Mouse (Mus musculus): ENCODE results near the gene Gm10647.
"Not testable (repeated sequence)": the region's sequence is repeated elsewhere in the genome, so short reads cannot be mapped to it uniquely, and the experiment has no call there.

The Gm10647 gene

DNA sequence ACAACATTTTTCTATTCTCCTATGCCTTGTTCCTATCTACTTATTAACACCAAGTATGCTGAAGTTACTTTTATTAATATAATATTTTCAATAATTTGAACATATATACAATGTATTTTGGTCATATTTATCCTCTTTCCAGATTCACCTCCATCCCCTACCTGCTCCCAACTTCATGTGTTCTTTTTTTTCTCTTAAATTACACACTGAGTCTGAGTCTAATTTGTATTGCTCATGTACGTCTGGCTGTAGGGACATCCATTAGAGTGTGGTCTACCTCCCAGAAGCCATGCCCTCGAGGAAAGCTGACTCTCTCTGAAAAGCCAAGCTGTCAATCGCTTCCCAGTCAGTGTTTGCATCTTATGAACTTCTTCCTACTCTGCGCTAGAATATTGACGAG is at the start of gene Gm10647:
Gene Gm10647 (plus strand): TSS at position 301 of the 400 bp plus-strand sequence.
- in situ Hi-C loops (cut with MseI, MboI): loop anchor here in 1 of 2 experiments (10.0 kb wide), 1 partner anchor 152 kb away; no protein-coding TSS in a partner anchor

DNA sequence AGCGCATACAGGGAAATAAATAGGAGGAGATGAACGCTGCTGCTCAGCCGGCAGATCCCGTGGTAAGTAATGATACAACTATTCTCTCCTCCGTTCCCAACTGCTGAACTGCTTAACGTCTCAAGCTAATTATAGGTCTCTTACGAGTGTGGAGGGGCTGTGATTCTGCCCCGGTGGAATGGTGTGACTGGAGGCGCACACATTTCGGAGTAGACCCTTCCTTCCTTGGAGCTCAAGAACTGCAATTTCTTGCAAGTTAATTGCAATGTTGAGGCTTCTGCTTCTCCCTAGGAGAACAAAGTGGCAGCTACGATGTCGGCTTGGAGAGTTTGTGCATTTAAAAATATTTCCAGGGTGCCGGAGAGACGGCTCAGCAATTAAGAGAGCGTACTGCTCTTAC is 48.4 kb upstream of the Gm10647 start:
- in situ Hi-C loops (cut with MseI, MboI): no loop called here

DNA sequence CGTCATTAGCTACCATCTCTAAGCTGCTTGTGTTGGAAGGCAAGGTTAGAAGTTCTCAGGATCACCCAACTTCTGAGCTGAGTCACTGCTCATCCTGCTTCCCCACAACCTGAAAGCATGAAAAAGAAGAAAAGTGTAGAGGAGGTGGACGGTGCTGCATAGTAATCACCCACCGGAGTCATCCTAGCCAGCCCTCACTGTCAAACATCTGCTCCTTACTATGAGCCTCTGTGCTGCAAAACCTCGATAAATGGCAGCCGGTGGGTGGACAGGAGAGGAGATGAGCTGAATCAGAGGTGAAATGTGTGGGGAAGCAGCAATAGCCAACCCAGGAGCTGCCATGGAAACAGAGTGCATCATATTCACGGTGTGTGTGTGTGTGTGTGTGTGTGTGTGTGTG is 44.0 kb upstream of the Gm10647 start:
- in situ Hi-C loops (cut with MseI, MboI): no loop called here

DNA sequence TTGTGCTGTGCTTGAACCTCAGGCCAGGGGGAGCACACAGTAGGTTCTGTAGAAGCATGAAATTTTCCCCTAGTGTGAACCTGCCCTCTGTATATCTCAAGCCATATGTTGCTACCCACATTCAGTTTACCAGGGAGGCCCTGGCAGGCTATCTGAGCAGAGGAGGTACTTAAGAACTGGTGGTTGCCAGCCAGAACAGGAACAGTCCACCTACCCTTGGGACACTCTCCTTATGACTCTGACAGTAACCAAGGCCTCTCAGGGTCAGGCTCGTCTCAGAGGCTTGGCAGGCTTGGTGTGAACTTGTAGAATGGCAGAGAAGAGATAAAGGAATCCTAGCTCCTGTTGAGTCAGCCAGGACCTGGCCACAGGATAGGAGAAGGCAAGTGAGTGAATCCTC is 35.8 kb upstream of the Gm10647 start:
- in situ Hi-C loops (cut with MseI, MboI): no loop called here

DNA sequence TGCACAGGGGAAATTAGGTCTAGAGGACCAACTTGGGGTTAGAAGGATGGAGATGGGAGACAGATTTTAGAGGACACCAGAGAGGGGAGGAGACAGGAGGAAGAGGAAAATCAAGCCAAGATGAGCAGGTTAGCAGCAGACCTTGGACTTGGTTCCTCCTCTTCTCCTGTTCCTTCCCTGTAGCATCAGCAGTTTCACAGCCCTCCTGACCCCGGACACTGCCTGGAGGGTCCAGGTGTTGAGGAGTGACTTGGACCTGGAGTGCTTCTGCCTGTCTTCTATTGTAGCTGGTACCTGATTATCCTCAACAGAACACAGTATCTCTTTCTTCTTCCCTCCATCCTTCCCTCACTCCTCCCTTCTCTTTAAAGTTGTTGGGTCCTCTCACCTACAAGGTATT is 28.1 kb upstream of the Gm10647 start:
- in situ Hi-C loops (cut with MseI, MboI): no loop called here

DNA sequence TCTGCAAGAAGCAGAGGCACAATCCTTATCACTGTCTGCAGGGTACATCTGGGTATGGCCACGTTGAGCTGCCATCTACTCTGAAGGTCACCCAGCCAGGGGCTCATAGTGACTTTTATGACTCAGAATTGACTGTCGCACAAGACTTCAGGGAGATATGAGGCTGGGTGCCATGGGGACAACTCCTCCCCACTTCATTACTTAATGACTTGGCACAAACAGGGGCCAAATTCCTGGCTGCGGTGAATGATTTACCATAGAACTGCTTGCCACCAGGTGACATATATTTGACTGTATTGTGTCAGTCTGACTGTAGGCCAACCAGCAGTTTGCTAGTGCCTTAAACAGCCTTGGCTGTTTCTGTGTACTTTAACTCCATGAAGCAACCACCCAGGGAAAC is 27.6 kb upstream of the Gm10647 start:
- in situ Hi-C loops (cut with MseI, MboI): no loop called here

DNA sequence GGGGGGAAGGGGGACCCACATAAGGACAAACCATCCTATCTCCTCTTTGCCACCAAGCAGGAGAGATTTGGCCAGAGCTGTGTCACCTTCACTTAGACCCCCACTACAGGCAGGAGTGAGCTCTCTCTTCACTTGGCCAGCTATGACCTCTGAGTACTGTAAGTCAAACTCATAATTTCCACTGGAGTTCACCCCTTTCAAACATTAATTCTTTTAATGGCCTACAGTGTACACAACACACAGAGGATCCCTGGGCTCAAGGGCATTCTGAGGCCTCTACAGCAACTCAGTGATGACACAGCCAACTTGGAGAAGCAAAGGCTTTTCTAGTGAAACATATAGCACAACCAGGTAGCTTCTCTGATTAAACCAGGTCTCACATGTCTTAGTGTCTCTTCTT is 26.1 kb upstream of the Gm10647 start:
- in situ Hi-C loops (cut with MseI, MboI): no loop called here

DNA sequence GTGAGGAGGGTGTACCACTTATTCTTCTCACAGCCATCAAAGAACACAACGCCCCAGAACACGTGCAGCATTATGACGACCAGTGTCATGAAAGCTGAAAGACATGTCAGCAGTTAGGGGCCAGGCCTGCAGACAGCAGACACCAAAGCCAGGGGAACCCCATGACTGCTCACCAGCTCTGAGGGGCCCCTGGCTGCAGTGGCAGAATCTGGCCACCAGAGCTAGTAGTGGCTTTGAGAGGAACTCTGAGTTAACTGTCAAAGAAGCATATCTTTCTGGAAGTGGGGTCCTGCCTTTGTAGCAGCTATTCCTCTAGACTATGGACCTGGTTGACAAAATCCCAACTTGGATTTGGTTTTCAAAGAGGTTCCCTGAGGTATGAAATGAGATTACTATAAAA is 12.3 kb upstream of the Gm10647 start:
- in situ Hi-C loops (cut with MseI, MboI): not testable (repeated sequence)

DNA sequence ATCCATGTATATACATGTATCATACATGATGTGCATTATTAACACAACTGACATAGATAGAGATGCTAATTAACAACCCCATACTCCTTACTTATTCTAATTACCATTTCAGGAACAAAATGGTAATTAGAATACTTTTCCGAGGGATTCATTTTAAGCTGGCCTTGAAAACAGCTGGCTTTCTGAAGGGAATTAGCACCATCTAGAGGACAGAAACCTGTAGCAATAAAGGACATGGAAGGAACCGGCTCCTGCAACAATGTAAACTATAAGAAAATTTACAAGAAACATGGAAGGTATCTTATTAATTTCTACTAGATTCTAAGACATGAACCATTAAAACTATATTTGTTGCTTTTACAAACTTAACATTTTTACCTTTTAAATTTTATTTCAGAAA is 9.0 kb upstream of the Gm10647 start:
- in situ Hi-C loops (cut with MseI, MboI): loop anchor here in 1 of 2 experiments (5.0 kb wide), 1 partner anchor 141 kb away; no protein-coding TSS in a partner anchor

DNA sequence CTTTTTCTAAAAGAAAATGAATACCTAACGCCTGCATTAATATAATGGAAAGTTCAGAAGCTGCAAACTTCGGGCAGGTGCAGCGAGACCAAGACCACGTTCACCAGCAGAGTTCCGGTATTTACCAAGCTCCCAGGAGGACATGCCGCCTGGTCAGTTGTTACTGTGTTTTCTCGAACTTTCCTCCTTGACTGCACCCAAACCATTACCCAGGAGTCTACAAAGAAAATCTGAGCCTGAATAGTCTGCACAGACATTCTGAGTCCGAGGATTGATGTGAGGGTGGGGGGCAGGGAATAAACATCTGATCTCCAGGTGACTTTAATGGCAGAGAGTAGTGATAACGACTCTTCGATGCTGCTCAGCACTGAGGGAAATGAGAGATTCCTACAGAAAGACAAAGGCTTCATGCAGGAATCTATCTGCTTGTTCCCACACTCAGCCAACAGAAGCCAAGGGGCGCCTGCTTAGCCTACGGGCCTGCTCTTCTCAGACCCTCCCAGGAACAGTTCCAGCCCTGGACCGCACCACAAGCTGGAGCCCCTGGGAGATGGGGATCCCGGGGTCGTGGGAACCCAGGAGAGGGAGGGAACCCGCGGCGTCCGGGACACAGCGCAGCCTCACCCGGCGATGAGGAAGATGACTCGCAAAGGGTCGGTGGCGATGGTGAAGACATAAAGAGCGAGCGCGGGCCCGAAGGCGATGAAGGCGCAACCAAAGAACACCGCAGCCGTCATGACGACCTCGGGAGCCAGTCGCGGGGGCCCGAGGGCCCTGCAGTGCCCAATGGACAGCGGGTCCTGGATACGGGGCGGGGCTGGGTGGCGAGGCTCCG is 2.0 kb upstream of the Gm10647 start:
- in situ Hi-C loops (cut with MseI, MboI): loop anchor here (5.0 to 10.0 kb wide), 2 partner anchors 32 to 150 kb away; no protein-coding TSS in a partner anchor

DNA sequence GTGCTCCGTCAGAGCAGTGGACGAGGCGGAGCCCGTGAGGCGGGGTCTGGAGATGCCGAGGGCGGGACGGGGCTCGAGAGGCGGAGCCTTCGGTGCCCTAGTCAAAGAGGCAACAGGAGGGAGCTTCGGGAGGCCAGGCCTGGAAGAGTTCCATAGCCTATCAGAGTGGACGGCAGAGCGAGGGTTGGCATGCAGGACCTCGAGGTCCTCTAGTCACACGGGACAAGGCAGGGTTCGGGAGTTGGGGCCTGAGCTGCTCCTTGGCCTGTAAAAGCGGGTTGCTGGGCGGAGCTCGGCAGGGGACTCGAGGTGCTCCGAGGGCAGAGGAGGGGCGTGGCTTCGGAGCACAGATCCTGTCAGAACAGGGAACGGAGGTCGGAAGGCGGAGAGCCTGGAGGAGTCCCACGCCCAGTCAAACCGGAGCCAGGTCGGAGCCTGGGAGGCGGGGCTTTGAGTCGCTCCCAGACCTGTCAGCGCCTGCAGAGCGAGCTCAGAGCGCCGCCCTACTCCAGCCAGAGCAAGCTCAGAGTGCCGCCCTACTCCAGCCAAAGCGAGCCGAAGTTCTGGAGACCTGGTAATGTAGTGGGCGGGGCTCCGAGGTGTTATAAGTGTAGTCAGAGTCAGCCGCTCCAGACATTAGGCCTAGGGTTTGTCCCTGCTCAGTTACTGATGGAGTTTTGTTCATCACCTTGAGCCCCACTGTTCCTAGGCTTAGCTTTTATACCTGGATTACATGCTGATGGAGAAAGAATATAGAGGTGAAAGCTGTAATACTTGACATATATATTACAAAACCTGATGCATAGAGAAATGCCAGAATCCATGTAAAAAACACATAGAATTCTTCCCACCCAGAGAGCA is 1.1 kb upstream of the Gm10647 start, which contains the start of gene Aph1b:
Gene Aph1b (minus strand): TSS at position 27 of the 861 bp plus-strand sequence.
- in situ Hi-C loops (cut with MseI, MboI): loop anchor here in 1 of 2 experiments (10.0 kb wide), 1 partner anchor 151 kb away; no protein-coding TSS in a partner anchor

DNA sequence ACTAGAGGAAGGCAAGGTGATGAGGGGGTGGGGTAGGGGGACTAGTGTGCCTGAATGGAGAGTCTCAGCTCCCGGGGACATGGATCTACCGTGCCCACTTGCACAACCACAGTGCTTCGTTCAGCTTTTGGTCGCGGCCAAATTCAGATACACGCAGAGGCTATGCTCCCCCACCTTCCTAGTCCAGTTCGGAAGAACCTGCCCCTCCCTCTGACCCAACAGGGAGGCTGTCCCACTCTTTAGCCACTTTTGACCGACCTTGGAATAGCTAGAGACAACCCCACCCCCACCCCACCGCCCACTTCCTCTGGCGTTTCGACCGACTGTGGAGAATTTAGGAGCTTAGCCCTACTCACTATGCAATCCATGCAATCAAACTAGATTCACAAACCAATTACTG is 5.1 kb downstream of the Gm10647 start:
- in situ Hi-C loops (cut with MseI, MboI): no loop called here

DNA sequence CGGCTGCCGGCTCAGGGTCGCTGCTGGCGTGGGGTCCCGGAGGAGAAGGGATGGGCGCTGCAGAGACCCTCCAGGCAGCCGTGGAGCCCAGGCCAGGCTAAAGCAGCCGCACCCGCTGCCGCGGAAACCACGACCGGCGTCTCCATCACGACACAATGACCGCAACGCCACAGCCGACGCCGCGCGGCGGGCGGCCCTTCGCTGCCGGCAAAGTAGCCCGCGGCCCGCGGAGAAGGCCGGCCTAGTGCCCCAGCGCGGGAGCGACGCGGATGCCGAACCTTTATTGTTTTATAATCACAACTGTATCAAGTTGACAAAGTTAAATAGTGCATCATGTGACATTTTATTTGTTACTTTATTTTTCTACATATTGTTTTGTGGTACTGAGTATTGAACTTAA is 9.1 kb downstream of the Gm10647 start:
- in situ Hi-C loops (cut with MseI, MboI): not testable (repeated sequence)

DNA sequence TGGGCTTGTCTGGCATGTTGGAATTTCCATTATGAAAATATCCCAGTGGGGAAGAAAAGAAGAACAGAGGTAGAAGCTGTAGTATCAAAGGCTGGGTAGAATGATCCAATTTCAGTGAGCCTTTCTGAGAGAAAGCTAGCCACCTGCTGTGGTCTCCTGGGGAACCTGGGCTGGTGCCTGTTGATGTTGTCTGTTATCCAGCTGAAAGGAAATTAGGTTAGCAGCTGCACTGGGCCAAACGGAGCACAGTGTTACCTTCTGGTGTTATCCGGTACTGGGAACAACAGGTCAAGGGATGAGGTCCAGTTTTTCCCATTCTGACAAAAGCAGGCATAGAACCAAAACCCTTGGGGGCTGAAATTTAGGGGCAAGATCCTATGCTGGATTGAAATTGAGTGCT is 16.6 kb downstream of the Gm10647 start:
- in situ Hi-C loops (cut with MseI, MboI): no loop called here

DNA sequence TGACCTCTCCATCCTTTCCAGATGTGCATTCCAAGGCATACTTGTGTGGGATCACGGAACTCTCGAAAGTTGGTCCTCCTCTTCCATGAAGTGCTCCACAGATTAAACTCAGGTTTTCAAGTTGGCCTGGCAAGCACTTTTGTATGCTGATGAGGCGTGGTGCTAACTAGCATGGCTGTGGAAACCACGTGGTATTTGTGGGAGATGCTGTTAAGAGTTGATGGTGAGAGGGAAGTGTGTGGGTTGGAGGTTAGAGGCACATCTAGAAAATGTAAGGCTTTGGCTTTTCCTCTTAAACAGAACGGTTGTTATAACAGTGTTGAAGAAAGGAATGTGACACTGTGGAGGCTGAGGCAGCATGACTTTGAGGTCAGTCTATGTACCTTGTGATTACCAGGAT is 24.2 kb downstream of the Gm10647 start:
- in situ Hi-C loops (cut with MseI, MboI): no loop called here

DNA sequence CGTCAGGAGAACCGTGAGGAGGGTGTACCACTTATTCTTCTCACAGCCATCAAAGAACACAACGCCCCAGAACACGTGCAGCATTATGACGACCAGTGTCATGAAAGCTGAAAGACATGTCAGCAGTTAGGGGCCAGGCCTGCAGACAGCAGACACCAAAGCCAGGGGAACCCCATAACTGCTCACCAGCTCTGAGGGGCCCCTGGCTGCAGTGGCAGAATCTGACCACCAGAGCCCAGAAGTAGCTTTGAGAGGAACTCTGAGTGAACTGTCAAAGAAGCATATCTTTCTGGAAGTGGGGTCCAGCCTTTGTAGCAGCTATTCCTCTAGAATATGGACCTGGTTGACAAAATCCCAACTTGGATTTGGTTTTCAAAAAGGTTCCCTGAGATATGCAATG is 25.4 kb downstream of the Gm10647 start:
- in situ Hi-C loops (cut with MseI, MboI): not testable (repeated sequence)

DNA sequence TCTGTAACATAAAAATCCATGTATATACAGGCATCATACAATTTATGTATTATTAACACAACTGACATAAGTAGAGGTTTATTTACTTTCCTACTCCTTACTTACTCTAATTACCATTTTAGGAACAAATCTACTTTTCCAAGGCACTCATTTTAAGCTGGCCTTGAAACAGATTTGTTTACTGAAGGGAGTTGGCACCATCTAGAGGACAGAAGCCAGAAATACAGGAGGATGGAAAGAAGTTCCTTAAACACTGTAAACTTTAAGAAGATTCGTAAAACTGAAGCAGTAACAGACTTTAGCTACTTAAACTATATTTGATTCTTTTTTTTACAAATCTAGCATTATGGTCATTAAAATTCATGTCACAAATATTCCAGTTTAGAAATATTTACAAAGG is 29.2 kb downstream of the Gm10647 start:
- in situ Hi-C loops (cut with MseI, MboI): loop anchor here in 1 of 2 experiments (5.0 kb wide), 1 partner anchor 34 kb away; no protein-coding TSS in a partner anchor

DNA sequence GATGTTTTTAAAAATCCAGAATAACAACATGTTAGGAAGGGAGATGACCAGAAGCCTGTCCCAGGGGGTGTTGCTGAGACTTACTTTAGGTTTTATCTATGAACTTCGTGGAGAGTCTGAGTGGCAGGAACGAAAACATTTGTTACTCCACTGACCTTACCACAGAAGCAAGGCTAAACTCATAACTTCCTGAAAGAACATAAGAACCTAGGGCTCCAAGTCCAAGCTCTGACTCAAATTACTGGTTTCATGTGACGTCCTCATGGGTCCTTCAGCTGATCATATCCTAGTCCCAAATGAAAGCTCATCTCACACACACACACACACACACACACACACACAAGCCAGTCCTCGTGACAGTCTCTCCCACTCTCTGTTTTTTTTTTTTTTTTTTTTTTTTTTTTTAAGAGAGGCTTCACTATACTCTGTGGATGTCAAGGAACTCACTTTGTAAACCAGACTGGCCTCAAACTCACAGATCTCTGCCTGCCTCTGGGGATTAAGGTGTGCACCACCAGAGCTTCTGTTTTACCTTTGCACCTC is 35.6 kb downstream of the Gm10647 start:
- in situ Hi-C loops (cut with MseI, MboI): no loop called here

DNA sequence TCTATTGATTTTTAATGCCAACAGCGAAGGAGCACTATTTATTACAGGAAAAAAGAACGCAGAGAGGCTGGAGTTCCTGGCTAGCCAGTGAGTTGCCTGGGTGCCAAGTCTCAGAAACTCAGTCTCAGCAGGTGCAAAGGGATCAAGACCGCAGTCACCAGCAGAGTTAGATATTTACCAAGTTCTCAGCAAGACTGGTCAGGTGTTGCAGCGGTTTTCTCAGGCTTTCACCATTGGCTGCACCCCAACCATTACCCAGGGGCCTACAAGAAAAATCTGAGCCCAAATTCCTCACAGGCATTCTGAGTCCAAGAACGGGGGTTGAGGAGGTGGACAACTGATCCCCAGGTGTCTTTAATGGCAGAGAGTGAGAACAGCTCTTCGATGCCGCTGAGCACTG is 37.0 kb downstream of the Gm10647 start:
- in situ Hi-C loops (cut with MseI, MboI): no loop called here

DNA sequence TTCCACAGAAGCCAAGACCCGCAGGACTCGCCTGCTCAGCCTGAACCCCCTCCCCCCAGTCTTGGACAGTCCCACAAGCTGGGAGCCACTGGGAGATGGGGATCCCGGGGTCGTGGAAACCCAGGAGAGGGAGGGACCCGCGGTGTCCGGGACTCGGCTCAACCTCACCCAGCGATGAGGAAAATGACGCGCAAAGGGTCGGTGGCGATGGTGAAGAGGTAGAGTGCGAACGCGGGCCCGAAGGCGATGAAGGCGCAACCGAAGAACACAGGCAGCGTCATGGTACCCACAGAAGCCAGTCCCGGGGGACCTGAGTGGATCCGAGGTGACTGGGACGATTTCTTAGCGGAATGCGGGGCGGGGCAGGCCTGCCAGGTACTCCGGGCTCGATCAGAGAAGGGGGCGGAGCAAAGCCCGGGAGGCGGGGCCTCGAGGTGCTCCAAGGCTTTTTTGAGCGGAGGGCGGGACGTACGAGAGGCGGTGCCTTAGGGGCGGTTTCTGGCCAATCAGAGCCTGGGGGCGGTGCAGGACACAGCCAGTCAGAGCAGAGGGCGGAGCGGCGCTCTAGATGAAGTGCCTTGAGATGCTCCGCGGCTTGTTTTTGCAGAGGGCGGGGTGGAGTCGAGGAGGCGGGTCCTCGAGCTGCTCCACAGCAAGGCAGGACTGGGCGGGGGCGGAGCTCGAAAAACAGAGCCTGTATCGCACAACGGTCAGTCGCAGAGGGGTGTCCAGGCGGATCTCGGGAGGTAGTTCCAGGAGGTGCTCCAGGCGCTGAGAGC is 37.7 kb downstream of the Gm10647 start, which contains the start of gene Aph1c:
Gene Aph1c (minus strand): TSS at position 409 of the 779 bp plus-strand sequence.
- in situ Hi-C loops (cut with MseI, MboI): no loop called here

DNA sequence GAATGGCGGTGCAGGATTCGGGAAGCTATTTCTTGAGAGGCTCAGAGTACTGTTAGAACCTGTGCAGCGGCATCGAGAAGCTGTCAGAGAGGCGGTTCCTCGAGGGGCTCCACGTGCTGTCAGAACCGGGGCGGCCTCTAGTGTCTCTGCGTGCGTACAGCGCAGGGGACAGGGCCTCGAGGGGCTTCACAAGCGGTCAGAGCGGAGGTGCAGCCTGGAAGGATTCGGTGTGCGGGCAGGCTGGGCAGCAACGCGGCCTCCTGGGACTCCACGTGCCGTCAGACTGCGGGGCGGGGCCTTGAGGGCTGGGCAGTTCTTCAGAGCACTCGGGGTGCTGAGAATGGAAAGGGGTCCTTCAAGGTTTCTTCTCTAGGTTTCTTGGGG is 38.2 kb downstream of the Gm10647 start:
- in situ Hi-C loops (cut with MseI, MboI): no loop called here
